Mouse (Mus musculus) cerebellum, adult (tissue): ENCODE results near the gene Gsc.

Source experiments
- ATAC-seq: cut with Nextera tagmentation; 2 replicates; pipeline ENCODE4 v1.9.2; 2017; ENCODE audit warnings: mild to moderate bottlenecking, moderate library complexity, mixed read lengths; ENCODE audit not compliant: insufficient number of reproducible peaks, low FRiP score, low TSS enrichment

Gsc gene

DNA sequence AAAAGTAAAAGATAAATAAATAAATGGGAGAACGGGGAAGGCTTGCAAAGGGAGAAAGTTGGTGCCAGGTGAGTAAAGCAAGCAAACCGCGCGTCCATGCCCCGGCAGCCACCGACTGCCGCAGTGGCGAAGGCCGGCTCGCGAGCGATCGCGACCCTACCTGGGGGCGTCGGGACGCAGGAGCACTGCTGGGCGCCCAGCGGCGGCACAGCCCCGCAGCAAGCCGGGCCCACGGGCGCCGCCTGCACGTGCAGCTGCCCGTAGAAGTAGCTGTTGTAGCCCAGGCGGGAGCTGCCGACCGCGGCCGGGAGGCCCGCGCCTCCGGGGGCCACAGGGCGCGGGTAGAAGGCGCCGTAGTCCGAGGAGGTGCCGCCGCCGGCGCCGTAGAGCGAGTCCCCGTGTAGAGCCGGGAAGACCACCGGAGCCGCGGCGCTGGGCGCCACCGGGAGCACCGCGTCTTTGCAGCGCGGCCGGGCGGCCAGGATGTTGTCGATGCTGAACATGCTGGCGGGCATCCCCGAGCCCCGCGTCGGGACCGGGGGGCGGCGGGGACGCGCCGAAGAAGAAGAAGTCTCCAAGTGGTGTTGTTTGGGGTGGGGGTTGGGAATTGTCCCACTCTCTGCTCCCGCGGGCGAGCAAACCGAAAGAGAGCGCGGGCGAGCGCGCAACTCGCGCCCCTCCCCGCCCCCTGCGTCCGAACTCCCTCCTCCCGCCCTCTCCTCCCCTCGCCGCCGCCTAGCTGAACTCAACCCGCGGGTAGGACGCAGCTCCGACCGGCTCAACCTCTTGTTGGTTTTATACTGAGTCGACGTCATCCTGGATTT lies at the start of gene Gsc:
TSS of gene Gsc (minus strand) at position 730 of the 824 bp plus-strand sequence.
- no peak for ATAC-seq

DNA sequence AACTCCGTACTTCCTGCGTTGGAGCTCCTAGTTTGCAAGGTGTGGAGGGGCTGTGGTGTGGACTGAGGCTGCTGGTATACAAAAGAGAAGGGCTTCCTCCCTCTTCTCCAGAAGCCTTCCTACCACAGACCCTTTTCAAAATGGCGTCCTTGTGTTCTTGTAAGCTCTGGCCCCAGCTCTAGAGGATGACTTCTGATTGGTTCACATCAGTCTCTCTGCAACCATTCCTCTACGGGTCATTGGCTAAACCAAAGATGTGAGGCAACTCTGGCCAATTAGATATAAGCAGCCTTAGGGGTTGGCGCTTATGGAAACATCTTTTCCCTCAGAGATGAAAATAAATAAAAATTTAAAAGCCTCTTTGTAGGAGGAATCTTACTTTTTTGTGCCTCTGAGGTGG lies 46.6 kb upstream of the Gsc start:
- no peak for ATAC-seq

DNA sequence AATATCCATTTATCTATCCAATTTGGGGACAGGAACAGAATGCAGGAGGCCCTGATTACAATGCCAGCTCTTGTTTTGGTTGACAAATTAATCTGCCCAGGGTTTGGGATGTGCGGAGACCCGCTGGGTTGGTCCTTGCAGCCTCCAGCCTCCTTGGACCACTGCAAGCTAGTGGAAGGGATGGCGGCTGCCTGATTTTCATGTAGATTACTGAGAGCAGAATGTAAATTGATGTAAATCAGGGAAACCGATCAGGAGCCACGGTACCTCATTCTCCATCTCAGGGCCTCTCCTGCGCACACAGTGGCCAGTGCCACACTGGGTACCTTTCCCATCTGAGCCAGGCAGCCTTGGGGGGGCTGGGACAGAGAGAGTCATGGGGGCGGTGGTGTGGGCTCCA lies 34.8 kb upstream of the Gsc start:
- no peak for ATAC-seq

DNA sequence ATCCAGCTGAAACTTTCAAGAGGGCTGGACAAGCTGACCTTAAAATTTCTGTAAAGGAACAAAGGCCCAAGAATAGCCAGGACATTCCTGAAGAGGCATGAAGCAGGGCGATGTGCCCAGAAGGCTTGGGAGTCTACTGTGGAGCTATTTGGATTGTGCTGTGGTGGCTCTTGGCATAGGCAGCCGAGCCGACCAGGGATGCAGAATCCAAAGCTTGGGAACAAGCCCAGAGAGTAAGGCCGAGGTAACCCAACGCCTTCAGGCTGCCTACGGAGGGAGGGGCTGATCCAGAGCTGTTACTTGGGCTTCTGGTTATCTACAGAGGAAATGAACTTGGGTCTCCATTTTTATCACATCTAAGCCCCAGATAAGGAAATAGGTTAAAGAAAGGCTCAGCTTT lies 18.9 kb upstream of the Gsc start:
- no peak for ATAC-seq

DNA sequence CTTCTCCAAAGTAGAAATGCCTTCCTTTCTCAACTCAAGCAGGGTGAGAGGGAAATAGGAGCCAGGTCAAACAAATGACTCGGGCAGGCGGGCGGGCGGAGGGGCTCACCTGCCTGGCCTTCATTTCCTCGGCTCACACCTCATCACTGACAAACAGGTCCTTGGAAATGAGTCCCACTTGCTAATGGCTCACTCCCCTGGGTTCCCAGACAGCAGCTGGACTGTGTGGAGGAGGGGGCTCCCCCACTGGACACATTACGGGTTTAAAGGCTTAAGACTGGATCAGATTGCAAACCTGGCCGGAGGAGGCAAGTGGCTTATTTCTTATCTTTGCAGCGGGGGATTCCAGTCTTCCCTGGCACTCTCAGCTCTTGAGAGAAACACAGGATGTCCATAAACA lies 13.1 kb upstream of the Gsc start:
- no peak for ATAC-seq

DNA sequence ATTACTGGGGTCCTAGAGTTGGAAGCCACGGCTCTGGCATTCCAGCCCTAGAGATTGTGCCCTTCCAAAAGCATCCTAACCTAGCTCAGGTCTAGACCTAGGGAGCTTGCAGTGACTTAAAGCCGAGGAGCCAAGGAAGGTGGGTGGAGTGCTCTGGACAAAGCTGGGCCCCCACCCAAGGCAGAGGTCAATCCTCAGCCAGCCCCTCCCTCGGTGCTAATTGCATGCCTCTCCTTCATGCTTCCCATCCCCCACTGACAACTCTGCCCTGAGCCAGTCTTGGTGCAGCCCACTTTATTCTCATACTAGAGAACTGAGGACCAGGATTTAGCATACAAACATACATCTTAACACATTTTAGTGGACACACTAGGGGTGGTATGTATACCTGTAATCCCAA lies 12.0 kb upstream of the Gsc start:
- no peak for ATAC-seq

DNA sequence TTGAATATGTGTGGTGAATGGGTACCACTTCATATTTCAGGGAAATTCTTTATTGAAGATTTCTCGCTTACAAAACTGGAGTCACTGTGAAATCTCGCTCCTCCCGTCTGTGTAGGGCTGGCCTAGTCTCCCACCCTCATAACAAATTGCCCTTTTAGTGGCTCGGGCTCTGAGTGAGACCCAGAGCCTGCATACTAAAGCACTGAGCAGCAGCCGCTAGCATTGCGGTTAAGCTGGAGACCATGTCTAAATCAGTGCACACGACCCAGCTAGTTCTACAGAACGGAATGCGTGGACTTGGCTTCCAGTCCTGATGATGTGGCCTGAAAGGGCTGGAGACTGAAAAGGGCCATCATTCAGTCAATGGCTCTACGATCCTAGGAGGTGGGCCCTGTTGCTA lies 7.9 kb upstream of the Gsc start:
- no peak for ATAC-seq

DNA sequence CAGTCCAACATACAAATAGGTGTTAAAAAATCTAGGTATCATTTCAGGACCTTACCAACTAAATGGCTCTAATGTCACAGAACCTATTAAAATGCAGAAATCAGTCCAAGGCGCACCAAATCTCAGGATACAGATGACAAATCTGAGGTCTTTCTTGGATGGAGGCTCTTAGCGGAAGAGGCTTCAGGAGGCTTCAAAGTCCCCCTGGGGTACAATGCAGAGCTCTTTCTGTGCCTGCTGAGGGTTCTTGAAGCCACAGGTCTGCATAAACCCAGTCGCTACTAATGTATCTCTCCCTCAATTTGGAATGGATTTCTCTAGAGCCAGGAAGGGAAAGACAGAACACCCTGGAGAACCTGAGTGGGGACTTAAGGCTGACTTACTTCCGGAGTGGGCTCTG lies 5.1 kb upstream of the Gsc start:
- ATAC-seq, result no peak

DNA sequence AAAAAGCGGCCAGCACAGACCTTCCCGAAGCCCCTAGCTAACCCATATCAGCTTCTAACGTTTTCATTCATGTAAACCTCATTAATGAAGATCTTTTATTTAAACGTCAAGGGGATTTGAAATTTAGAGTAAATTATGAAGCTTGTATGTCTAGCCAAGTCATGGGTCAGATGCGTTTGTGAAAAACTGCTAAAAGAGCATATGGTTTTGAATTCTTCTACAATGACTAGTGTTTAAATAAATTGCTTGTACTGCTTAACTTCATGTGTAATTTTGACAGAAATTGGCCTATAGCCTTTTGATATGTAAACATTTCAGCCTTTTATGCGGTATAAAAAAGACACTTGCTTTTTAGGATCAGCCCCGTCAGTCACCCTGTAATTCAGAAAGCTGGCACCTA lies 4.4 kb upstream of the Gsc start:
- ATAC-seq, result no peak

DNA sequence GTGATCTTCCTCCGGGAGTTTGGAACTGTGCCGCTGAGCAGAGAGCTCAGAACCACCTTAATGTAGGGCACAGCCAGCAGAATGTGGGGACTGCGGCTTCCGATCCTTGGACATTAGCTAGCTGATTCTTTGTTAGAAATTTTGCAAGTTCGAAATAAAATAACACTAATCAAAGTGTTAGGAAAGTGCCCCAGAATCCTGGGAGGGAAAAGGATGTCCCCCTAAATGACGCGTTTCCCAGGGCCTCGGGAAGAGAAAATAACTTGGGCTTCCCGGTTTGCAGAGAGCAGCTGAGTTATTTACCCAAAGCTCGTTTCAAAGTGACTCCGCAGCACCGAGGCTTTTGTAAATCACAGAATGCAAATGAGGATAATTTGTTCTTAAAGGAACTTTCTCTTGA lies 3.9 kb upstream of the Gsc start:
- ATAC-seq, result no peak

DNA sequence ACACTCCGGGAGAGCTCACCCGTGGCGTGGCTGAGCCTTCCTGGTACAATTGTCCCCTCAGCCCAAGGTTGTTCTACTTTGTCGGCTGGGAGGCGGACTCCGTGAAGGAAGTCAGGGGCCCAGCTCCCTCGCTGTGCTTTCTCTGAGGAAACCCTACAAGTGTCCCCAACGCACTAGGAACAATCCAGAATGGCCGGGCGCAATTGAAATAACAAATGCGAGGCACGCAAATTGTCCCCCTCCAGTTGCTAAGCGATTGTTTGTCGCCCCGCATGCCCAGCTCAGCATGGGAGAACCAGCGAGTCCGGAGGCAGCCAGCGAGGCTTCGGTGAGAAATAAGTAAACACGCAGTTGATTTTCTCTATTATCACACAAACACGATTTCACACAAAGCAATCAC lies 2.8 kb upstream of the Gsc start:
- no peak for ATAC-seq

DNA sequence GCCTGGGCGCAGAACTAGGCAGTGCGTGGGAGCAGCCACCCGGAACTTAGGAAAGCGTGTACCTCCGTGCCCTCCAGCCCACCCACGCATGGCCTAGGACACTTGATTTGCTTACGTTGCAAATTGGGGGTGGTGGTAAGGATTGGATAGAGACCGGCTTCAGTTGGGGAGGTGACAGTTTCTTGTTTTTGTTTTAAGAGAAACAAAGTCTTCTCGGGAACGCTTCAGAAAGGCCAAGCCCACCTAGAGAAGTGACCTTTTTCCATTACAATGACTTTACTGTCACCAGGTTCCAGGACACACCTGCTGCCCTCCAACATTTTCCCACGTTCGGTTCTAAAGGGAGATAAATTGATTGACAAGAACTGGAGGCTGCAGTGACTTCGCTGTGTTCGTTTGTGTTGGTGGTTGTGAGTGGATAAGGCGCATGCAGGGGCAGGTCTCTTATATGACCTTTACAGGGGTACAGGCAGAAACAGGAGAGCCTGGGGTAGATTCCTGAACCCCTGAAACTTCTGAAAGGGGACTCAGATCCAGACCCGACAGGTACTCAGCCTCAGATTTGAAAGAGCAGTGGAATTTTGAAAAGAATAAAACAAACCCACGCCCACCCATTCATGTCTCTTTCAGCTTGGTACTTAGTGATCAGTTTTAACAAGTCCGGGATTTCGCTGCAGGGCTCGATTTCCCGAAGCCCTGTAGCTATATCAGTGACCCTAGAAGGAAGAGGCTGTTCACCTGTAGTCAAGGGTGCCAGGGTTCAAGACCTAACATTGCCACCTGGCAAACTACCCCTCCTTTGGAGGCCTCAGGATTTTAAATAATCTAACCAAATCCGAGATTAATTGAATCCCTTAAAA lies 2.0 kb upstream of the Gsc start:
- no peak for ATAC-seq

DNA sequence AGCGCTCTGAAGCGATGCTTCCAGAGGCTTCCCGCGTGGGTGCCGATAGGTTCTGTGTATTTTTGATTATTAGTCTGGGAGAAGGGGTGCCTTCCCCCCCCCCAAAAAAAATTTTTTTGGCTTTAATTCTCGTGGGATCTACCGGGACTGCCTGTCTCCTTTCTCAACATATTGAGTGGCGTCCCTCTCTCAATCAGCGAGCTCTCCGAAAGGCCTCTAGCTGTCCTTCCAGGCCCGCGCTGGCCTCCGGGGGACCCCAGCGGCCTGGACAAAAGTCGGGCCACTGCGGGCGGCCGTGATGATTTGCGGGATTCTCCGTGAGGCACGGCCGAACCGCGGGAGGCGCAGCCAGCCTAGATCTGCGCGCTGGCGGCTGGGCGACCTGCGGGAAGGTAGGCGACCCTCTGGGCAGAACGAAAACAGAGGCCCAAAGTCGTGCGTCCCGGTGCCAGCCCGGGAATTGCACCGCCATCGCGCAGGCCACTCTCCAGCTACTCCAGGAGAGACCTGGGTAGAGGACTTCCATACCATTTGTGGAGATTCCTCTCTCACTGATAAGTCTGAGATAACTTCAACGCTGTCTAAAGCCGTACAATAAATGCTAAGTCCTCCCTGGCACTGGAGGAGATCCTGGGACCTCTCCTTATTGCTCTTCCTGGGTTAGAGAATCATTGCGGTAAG lies 1.2 kb upstream of the Gsc start:
- ATAC-seq, result no peak

DNA sequence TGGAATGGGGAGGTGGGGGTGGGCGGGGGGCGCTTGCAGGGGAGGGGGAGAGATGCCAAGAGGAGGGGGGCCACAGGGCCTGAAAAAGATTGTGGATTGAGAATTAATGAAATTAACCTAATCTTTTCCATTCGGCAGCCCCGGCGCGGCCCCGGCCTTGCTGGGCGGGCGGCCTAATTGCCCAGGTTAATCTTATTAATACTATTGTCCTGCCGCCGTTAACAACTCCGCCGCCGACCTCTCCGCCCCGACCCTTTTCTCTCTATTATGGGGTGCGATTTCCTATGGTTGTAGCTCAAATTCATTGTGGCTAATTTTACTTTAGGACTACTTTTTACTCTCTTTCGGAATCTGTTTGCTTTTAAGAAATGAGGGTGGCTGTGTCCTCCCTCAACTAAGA lies 362 bp upstream of the Gsc start:
- no peak for ATAC-seq

DNA sequence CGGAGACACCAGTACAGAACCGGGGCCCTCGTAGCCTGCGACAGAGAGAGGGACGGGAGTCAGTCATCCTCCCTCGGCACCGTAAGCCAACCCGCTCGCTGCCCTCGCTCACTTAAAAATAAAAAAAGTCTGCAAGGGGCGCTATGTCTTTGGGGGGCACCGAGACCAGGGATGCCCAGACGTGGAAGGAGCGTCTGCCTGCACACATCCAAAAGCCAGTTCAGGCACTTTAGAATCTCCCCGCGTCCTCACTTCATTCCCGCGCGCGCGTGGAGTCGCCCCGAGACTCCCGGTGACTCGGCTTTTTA lies 958 bp downstream of the Gsc start:
- no peak for ATAC-seq

DNA sequence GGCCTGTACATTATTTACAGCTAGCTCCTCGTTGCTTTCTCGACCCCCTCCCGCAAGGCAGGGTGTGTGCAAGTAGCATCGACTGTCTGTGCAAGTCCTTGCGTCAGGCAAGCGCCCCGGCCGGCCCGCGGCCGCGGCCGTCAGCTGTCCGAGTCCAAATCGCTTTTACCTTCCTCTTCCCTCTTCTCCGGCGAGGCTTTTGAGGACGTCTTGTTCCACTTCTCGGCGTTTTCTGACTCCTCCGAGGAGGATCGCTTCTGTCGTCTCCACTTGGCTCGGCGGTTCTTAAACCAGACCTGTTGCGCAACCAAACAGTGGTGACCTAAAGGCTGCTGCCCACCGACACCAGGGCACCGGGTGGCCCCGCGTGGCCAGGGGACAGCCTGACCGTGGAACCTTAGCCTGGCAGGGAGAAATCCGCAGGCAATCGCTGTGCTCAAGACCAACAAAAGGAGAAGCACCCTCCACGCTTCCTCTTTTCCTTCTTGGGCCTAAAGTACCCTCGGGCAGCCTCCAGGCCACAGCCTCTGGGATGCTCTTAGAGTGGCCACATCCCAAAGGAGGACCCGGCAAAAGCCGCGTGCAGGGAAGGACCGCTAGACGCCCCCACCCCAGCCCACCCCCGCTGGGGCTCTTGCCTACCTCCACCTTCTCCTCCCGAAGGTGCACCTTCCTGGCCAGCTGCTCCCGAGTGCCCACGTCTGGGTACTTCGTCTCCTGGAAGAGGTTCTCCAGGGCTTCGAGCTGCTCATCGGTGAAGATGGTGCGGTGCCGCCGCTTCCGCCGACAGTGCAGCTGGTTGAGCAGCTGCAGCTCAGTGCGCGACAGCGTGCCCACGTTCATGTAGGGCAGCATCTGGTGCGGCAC lies 1.5 kb downstream of the Gsc start:
- no peak for ATAC-seq

DNA sequence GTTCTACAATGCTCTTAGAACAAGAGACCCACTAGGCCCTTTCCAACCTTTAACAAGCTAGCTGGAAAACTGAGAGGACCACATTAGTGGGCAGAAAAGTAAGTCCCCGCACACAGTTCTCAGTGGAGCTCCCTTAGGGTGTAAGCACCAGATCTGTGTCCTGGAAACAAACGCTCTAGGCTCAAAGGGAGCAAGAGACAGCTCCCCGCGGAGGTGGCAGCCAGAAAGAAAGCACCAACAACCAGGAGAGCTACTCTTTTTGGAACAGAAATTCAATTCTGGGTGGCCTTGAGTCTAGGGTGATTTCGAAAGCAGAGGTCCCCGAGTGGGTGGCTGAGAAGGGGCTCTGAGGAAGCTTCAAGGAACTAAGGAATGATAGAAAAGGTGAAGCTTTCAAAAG lies 2.5 kb downstream of the Gsc start:
- no peak for ATAC-seq

DNA sequence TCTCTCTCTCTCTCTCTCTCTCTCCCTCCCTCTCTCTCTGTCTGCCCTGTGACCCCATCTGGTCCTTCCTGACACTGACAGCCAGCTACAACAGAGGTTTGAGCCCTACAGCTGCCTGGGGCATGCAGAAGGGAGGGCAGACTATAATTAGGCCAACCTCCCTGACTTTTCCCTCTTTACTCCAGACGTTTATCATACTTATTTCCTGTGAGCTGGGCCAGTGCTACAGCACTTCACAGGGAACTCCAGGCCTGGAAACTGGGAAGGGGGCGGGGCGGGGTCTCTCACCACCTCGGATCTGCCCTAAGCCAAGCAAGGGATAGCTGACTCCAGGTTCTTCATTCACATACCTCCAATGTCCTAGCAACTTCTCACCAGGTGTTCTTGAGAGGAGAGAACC lies 4.3 kb downstream of the Gsc start:
- ATAC-seq, result no peak

DNA sequence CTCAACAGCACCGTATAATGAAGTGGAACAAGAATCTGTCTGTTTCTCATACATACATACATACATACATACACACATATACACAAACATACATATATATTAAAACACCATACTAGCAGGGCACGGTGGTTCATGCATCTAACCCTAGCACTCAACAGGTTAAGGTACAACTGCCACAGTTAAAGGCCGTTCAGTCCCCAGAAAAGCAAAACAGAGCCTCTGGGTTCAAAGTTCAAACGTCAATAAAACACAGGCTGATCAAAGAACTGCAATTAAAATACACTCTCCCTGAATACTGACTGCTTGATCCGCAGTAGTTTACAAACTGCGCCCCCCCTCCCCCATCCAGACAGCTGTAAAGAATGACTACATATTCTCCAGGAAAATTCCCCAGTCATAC lies 5.8 kb downstream of the Gsc start:
- no peak for ATAC-seq

DNA sequence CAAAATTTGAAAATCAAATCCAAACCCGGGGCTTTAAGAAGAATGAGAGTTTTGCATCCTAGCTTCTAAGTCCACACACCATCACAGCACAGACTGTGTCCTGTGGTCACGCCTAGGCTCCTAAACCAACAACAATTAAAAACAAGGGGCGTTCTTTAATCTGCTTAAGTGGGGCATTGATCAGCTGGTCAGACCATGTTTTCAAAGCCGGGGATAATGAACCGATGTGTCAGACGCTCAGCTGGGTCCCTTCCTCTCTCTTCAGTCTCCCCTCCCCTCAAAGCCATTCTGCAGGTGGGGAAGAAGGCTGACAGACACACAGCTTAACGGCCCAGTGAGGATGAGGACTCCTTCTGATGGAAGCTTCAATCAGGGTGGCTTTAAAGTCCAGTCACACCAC lies 6.2 kb downstream of the Gsc start:
- ATAC-seq, result no peak

DNA sequence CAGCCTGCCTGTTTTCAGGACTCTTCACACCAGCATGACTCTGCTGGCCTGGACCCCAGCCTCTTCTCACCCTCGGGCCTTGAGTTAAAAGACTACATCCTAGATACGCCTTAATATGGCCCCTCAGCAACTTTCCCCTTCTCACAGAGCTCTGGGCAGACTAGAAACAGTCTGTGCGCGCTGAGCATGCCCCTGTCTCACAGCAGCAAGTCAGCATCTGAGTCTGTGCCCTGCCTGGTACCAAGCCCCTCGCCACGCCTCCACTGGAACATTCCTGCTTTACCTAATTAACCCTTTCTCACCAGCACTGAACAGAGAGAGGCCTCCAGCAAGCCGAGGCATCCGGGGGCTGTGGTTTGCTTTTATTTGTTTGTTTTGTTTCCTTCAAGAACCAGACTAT lies 11.8 kb downstream of the Gsc start:
- ATAC-seq, result no peak
